Mouse (Mus musculus) spleen, adult 18-20 months (tissue): ENCODE results near the gene Shprh.
A peak's percentile ranks its signal among the peaks of the same experiment; 100 is the strongest.
"Not testable (repeated sequence)": the region's sequence is repeated elsewhere in the genome, so short reads cannot be mapped to it uniquely, and the experiment has no call there.

ENCODE experiments used
- DNase-seq, 2 experiments: peaks; one replicate each; pipeline ENCODE4 v3.0.0; 2022; ENCODE audit warnings: mixed read lengths in 2 of 2

Shprh gene

DNA sequence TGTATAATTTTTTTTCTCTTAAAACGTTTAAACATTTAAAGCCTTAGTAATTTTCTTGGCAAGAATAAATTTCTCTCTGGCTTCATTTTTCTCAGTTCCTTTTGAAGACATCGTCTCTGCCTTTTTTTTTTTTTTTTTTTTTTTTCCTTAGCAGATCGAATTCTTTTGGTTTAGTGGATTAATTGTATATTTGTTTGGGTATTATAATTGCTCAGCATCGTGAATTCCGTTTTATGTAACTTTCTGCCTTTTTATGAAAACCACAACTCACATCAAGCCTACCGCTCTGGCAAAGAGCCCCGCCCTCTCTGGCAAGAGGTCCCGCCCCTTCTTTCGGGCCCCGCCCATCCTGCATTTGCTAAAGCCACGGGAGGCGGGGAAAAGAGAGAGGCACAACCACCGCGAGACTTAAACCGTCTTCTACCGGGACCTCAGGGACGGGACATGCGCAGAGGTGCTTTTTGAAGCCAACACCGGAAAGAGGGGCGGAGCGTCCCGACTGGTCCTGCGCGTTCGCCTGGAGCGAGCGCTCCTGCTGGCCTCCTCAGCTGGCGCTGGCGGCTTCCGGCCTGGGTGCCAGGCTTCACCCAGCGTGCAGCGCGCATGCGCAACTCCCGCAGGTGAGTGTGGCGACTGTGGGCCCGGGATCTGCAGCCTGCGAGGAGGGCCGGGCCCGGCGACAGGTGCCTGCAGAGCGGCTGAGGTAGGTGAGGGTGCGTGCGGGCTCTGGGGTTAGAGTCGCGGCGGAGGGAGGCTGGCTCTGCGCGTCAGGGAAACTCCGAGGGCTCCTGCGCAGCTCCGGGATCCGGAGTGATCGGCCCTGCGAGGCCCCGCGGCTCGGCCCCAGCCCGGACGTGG is at the start of gene Shprh:
Shprh (plus strand) TSS at position 544 of the 858 bp plus-strand sequence.
- DNase-seq = peak; percentile 97

DNA sequence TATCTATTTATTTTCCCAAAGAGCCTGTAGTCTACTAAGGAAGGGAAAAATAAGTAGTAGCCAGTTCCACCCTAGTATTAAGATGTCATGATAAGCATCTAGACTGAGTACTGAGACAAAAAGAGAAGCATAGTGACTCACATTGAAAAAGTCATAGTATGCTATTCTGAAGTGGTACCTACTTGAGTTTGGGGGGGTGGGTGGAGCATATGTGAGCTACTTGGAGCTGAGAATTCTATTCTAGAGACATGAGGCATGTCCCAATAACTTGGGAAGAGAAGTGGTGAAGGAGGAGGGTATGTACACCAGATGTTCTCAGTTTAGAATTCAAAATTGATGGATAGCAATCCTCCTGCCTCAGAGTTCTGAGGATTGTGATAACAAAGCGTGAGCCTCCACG is 27.4 kb upstream of the Shprh start:
- DNase-seq = no peak

DNA sequence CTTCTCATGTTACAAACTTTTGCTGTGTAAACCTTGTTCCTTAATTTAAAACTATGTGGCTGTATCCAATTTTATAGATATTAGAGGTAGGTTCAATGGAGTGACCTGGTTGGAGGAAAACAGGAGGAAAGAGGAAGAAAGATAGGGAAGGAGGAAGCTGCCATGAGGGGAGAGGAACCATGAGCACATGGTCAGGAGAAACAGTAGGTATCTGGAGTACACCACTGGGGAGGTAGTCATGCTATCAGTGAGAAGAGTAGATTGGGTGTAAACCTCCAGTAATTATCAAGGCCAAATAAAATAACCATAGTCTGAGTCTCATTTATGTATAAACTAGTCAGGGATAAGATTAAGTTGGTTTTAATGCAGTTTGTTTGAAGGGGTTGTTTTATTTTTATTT is 3.6 kb upstream of the Shprh start:
- DNase-seq = no peak

DNA sequence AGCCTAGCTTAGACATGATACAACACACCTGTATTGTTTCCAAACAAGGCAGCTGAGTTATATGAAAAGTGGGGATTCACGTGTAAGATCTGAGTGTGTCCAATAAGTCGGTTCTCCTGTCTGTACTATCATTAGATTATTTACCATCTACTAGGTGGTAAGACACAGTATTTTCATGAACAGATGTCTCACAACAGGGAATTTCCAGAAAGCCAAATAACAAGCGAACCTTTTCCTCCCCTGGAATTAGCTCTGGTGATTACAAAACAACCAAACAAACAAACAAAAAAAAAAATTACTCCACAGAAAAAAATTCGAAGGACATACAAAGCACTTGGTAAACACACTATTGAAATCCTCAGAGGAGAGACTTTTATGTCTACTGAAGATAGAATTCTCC is 781 bp upstream of the Shprh start:
- DNase-seq = no peak

DNA sequence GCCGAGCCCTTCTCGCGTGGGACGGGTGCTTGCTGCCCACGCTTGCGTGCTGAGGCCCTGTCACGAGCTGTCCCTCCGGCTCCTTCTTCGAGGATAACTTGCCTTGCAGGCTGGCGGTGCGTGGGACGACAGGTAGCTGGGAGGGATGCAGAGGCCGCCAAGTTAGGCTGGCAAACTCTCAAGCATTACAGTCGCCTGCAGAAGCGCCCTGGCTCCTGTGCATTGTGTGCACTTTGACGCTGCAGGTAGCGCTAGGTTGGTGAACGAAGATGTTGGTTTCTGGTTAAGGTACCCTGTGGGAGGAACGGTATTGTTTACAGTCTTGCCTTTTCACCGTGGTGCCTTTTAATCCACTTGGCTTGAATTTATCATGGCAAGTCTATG is 507 bp downstream of the Shprh start:
- DNase-seq = no peak

DNA sequence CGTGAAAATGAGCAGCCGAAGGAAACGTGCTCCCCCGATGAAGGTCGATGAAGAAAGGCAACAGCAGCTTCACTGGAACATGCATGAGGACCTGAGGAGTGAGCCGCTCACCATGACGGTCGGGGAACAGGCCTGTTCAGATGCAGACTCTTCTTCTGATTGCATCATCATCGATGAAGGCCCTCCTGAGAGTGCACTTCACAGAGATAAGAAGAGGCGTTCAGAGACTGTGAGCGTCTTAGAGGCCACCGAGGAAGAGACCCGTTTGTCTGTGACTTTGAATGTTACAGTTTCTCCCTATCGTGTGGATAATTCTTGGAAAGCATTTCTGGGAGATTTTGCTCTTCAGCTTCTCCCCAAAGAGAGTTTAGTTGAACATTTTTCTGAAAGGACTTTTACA is 2.4 kb downstream of the Shprh start:
- DNase-seq = no peak

DNA sequence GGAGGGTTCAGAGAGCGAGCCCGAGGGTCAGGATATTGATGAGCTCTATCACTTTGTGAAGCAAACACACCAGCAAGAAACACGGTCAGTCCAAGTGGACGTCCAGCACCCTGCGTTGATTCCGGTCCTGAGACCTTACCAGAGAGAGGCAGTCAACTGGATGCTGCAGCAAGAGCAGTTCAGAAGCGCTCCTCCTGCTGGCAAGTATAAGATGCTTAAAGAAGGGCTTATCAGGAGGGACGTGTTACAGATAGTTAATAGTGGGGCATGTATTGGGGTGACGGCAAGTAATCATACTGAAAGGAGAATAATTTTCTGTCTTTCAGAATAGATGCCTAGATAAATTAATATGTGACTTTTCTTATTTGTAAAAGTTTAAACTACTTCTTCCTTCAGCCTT is 7.8 kb downstream of the Shprh start:
- no peak for DNase-seq

DNA sequence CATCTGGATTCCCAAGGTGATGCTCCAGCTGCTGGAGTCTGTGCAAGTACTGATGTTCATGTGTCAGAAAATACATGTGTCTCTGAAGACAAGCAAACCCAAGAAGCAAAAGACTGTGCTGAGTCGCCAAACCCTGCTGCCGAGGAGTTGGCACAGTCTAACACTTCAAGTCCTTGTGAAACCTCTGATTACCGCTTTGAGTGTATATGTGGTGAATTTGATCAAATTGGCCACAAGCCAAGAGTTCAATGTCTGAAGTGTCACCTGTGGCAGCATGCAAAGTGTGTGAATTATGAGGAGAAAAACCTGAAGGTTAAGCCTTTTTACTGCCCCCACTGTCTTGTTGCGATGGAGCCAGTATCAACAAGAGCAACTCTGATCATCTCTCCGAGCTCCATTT is 15.3 kb downstream of the Shprh start:
- DNase-seq = no peak

DNA sequence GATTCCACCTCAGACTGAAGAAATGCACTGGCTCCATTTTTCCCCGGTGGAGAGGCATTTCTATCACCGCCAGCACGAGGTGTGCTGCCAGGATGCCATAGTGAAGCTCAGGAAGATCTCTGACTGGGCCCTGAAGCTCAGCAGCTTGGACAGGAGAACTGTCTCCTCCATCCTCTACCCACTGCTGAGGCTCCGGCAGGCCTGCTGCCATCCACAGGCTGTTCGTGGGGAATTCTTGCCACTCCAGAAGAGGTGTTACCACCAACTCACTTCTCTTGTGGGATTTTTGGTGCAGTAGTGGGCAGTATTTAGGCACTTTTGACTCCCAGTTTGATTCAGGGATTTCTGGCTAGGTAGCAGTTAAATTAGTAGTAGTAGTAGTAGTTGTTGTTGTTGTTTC is 21.0 kb downstream of the Shprh start:
- no peak for DNase-seq

DNA sequence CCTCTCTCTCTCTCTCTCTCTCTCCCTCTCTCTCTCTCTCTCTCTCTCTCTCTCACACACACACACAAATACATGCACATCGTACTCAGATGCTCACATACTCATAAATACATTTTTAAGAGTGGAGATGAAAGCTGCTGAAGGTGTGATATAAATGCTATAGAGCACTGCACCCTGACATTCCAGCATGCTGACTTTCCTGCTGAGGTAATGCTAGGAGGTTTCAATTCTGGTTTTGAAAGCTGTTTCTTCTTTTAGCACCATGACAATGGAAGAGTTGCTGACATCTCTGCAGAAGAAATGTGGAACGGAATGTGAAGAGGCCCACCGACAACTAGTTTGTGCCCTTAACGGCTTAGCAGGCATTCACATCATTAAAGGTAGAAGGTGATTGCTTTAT is 22.4 kb downstream of the Shprh start:
- DNase-seq = no peak

DNA sequence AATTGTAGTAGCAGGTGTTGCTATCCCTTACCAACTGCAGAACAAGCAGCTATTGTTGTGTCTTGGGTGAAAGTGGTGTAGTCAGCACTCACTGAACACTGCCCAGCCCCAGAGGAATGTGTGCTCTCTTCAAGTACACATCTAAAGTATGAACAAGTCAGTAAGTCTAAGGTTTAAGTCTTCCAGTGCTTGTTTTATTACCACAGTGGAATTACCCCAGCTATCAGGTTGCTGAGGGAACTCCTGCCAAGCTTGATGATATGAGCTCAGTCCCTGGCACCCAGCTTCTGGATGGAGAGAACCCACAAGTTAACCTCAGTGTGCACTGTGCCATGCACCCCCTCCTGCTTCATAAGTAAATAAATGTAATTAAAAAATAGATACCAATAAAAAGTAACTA is 23.3 kb downstream of the Shprh start:
- no peak for DNase-seq

DNA sequence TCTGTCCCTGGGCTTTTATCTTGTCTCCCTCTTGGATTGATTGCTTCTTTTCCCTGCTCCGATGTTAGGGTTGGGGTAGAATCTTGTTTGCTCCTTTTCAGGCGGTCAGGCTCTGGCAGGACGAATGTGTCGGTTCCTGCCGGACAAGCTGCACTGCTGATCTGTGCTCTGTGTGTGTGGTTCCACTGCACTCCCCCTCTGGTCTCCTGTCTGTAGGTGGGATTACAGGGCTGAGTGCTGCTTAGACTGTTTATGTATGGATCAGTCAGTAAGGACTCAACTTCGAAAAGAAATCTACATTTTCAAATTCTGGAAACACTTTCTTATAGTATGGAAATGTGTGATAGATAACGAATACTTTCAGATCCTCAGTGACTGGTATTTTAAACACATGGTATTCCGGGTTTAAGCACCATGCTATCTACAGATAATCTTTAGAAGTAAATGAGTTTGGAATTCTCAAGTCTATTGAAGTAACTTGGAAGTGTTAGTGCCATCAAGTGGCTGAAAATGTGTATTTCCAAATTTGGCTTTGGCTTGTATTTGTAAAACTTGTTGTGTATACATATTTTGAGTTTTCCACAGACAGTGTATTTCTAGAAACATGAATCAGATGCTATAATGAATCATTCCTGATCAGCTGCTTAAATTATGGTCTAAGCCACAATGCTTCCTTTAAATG is 26.7 kb downstream of the Shprh start:
- no peak for DNase-seq

DNA sequence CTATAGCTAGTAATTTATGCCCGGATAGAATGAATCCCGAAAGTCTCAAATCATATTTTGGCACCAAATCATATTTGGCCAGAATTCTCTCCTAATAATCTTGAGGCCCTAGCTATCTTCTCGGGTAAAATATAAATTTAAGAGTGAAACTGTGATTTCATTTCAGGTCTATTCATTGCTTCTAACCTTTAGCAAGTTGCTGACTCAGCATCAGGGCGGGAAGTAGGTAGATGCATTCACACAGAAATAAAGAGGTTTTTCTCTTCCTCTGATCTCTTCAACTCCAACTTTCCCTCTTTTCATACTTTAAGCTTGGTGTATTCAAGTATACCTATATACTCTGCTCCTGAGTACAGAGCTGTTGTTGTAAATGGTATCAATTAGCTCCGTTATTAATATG is 30.9 kb downstream of the Shprh start:
- DNase-seq = no peak

DNA sequence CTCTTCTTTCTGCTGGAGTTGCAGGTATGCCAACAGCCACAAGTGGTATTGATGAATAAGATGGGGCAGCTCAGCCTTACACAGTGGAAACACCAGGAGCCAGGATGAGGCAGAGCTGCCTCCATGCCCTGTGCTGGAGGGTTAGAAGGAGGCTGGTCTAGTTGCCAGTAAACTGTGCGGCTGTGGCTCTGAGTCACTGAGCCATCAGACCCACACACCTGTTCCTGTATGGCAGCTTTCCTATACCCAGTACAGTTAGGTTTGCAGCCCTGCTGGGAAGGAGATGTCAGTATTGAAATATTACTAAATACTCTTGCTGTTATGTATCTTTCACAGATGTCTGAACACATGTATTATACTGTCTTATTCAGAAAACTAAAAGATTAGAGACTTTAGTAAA is 48.1 kb downstream of the Shprh start:
- no peak for DNase-seq

DNA sequence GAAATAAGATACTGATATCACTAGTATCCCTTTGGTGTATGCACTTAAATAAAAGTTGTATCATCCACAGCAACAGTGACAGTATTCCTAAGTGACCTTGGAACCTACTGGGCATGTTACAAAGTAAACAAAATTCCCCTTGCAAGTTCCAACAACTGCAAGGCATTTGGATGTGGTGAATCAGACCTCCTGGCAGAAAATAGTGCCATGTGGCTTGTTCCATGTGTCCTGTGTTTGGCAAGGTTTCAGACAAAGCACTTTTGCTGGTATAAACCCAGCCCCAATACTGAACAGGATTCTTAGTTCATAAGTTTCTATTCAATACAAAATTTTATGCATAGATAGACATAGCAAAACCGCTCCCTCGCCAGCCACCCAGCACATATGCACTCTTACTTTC is 49.1 kb downstream of the Shprh start:
- DNase-seq = no peak

DNA sequence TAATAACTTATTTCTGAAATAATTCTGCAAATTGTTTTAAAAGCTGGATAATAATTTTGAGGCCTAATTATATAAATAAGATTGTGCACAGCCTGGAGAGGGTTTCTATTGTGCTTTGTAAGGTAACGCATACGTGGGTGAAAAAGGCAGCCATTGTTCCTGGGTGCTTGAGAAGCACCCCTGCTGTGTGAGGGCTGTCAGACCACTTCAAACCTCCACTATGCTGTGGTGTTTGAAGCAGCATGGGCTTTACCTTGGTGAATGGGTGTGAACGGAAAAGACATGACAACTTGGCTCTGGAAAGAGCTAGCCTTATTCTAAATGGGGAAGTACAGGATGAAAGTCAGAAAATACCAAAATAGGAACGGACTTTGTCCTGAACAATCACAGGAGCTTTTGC is 50.8 kb downstream of the Shprh start:
- no peak for DNase-seq

DNA sequence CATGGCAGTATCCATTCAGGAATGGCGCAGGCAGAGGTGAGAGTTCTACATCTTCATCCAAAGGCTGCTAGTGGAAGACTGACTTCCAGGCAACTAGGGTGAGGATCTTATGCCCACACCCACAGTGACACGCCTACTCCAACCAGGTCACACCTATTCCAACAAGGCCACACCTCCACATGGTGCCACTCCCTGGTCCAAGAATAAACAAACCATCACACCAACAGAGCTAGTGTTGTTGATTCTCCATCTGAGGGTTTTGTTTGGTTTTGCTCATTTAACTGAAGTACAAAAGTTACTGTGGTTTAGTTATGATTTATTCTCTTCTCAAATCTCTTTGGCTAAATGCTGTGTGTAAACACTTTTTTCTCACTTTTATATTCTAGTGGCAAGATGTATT is 56.7 kb downstream of the Shprh start:
- DNase-seq = not testable (repeated sequence)

DNA sequence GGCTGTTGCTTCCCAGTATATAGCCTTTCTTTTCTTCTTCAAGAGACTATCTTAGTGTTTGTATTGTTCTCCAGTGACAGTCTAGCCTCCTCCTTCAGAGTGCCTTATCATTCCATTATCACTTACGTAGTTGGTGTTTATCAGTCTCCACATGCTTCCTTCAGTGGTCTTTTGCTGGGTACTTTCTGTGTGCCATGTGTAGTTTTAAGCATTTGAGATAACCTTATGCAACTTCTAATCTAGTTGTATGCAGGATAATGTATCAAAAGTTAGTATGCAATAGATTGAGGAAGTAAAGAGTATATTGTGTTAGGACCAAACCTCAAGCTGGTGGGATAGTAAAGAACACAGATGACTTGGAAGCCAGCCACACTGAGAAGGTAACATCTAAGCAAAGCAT is 59.4 kb downstream of the Shprh start:
- DNase-seq = no peak

DNA sequence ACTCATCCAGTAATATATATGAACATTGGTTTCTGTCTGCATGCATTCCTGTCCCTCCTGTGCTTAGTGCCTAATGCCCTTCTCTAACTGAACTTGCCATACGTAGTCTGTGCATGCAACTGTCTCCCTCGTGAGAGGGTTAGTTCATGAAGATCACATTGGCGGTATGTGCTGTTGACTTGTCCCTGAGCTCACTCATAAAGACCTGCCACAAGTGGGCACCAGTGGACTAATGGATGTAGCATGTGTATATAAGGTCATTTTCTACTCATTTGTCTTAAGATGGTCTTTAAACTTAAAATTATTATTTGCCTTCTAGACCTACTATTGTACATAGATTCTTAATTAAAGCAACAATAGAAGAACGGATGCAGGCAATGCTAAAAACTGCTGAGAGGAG is 62.8 kb downstream of the Shprh start:
- no peak for DNase-seq

DNA sequence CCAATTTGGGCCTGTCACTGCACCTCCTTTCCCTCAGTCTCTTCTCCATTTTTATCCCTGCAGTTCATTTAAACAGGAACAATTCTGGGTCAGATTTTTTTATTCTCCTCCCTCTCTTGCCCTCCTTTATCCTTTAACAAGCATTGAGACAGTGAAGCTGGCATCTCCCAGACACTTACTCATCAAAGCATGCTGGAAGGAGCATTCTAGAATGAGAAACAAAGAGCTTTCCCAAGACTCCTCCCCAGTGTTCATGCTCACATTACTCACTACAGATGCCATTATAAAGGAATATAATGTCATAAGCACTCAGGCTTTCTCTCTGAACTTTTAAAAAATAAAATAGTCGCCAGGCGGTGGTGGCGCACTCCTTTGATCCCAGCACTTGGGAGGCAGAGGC is 77.2 kb downstream of the Shprh start:
- DNase-seq = no peak

DNA sequence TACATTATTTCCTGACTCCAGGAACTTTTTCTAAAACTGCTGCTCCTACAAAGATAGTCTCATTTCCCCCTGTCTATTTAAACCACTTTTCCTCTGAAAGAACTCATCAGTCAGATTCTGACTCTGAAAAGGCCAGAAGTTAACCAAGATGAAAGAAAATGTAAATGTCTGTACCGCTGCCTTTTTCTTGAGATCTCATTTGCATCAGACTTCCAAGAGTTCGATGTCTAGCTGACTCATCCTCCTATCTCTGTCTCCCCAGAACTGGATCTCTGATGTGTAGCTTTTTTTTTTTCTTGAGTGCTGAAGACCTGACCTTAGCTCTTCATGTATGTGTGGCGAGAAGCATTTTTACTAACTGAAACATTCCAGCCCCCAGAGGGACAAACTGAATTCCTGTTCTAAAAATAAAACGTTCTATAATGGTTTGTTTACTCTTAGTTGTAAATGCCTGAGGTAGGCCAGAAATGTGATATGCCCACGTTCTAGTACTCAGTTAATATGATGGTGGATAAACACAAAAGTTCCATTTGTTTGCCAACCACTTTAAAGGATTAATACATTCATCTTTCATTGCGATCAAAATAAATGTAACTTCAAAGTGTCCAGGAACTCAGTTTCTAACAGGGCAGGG is 80.4 kb downstream of the Shprh start:
- DNase-seq = no peak

DNA sequence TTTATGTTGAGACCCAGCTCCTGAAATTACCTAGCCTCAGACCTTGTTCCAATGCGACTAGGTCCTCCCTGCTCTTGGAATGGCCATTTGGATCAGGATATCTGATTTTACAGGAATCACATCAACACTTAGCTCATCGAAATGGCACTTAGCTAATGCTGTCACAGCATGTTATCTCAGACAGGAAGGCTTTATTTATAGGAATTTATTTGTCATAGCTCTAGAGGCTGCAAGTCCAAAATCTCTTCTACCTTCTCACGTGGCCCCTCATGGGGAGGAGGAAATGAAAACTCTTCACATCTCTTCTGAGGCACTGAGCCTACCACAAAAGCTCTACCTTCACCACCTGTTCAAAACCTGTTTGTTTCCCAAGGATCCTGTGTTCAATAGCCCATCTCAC is 84.0 kb downstream of the Shprh start:
- no peak for DNase-seq

DNA sequence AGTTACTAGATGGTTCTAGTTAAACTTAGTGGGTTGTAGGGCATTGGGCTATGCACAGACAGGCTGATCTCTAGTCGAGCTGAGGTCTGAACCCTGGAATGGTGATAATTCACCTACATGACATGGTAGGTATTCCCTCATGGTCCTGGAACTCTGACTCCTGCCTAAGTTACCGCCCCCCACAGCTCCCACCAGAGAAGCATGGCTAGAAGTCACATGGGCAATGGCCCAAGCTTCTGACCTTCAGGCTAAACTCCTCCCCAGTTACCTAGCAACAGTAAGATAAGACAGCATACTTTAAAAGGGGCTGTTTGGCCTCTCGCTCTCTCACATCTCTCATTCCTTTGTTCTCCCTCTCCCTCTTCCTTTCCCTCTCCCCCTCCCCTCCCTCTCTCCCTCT is 93.8 kb downstream of the Shprh start:
- DNase-seq = not testable (repeated sequence)

DNA sequence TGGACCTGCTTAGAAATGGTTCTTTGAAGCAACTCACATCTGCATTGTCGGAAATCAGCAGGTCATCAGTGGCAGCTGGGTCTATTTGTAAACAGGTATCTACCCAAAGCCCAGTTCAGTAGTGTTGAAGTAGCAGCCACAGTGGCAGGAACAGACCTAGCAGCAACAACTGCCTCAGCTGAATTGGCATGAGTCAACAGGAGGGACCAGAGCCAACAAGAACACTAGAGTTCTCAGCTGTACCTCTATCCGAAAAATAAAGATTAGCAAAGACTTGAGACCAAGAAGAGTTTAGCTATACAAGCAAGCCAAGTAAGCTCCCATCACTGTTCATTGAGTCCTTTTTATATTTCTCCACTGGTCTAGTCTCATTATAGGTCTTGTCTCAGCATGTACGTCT is 99.0 kb downstream of the Shprh start:
- DNase-seq = no peak
